Mouse (Mus musculus): ENCODE data around the gene Susd6. TPM values are rescaled to one million over a fixed set of nuclear protein-coding genes. Genes with fewer than 3 reads are reported as not detected.
"Not testable (repeated sequence)": the region's sequence is repeated elsewhere in the genome, so short reads cannot be mapped to it uniquely, and the experiment has no call there.

Susd6 gene
- total and polyA plus RNA-seq, 3 experiments = 7.8 to 11.0 (median 8.7) TPM

GRCm38 (mm10) chr12:80788188-80788587, 2.1 kb upstream of the Susd6 start:
- DNase-seq (ENCODE audit: extremely low read depth) = no peak
- no peak overlapping the region for H3K4me3 ChIP-seq (replicated peaks in 1 of 3; ENCODE audit: low read depth in 2 of 3, low read length in 2 of 3, poor library complexity in 1 of 3)
- peaks cover 2 to 18% of the 10 kb centered on the region in 2 experiments for H3K4me1 ChIP-seq (ENCODE audit: control insufficient read depth in 1 of 2, insufficient read depth in 2 of 2)
- H3K9ac ChIP-seq (ENCODE audit: insufficient read depth, low read depth) = no peak overlapping the region
- no peaks in the 10 kb centered on the region for H3K36me3 ChIP-seq (replicated peaks in 1 of 2; ENCODE audit: control insufficient read depth in 1 of 2, insufficient read depth in 1 of 2, low read length in 1 of 2)
- TF ChIP-seq IRF4 (IDR thresholded peaks at IDR 0.05; ENCODE audit: low read depth, low read length) = no peak
- TF ChIP-seq SMC3 (IDR thresholded peaks at IDR 0.05; ENCODE audit: low read depth, low read length) = no peak
- TF ChIP-seq MAZ (IDR thresholded peaks at IDR 0.05; ENCODE audit: low read depth, low read length) = no peak
- TF ChIP-seq ETS1 (conservative IDR thresholded peaks at IDR 0.05; ENCODE audit: low read depth, low read length) = no peak
- TF ChIP-seq MAX (IDR thresholded peaks at IDR 0.05; ENCODE audit: low read length) = no peak
- no peak for TF ChIP-seq RCOR1 (conservative IDR thresholded peaks at IDR 0.05; ENCODE audit: low read depth, low read length)
- no peak for TF ChIP-seq POLR2A (IDR thresholded peaks at IDR 0.05; ENCODE audit: low read depth, low read length)
- H3K79me2 ChIP-seq (replicated peaks; ENCODE audit: control insufficient read depth, extremely low read depth, insufficient read depth, poor library complexity, severe bottlenecking) = peaks cover 4% of the 10 kb centered on the region
- H3K27me3 ChIP-seq (replicated peaks) = no peaks in the 10 kb centered on the region
- dilution Hi-C loops (cut with MboI; ENCODE audit: extremely low pct_ligation_motif_present, extremely low pct_unique_long_range_greater_than_20kb, low sequenced_read_pairs) = no loop called here
- no peak overlapping the region for H3K4me2 ChIP-seq (ENCODE audit: insufficient read depth, low read depth, poor library complexity, severe bottlenecking)
- no peaks in the 10 kb centered on the region for H3K9me3 ChIP-seq (replicated peaks; ENCODE audit: low read length)
- no peak overlapping the region for H3K27ac ChIP-seq (ENCODE audit: insufficient read depth, low read depth)
- in situ Hi-C loops (cut with MboI; ENCODE audit: low pct_ligation_motif_present, low pct_unique_long_range_greater_than_20kb, low sequenced_read_pairs) = loop anchor here (5.0 kb wide), 1 partner anchor 94 kb away; no protein-coding TSS in a partner anchor

- H3K4me1 ChIP-seq (ENCODE audit: control insufficient read depth in 1 of 2, insufficient read depth in 2 of 2) = peaks cover 2 to 29% of the 10 kb centered on the region in 2 experiments
- H3K27me3 ChIP-seq (replicated peaks); H3K9me3 ChIP-seq (replicated peaks; ENCODE audit: low read length); H3K9ac ChIP-seq (ENCODE audit: insufficient read depth, low read depth); dilution Hi-C loops (cut with MboI; ENCODE audit: extremely low pct_ligation_motif_present, extremely low pct_unique_long_range_greater_than_20kb, low sequenced_read_pairs); H3K36me3 ChIP-seq (replicated peaks in 1 of 2; ENCODE audit: control insufficient read depth in 1 of 2, insufficient read depth in 1 of 2, low read length in 1 of 2); H3K4me2 ChIP-seq (ENCODE audit: insufficient read depth, low read depth, poor library complexity, severe bottlenecking); DNase-seq (ENCODE audit: extremely low read depth); H3K27ac ChIP-seq (ENCODE audit: insufficient read depth, low read depth); H3K4me3 ChIP-seq (replicated peaks in 1 of 3; ENCODE audit: low read depth in 2 of 3, low read length in 2 of 3, poor library complexity in 1 of 3); H3K79me2 ChIP-seq (replicated peaks; ENCODE audit: control insufficient read depth, extremely low read depth, insufficient read depth, poor library complexity, severe bottlenecking): not testable (repeated sequence)
- in situ Hi-C loops (cut with MboI; ENCODE audit: low pct_ligation_motif_present, low pct_unique_long_range_greater_than_20kb, low sequenced_read_pairs) = loop anchor here (5.0 kb wide), 1 partner anchor 93 kb away; no protein-coding TSS in a partner anchor
Observed at GRCm38 (mm10) chr12:80789276-80789675, 1.0 kb upstream of the Susd6 start.

DNA sequence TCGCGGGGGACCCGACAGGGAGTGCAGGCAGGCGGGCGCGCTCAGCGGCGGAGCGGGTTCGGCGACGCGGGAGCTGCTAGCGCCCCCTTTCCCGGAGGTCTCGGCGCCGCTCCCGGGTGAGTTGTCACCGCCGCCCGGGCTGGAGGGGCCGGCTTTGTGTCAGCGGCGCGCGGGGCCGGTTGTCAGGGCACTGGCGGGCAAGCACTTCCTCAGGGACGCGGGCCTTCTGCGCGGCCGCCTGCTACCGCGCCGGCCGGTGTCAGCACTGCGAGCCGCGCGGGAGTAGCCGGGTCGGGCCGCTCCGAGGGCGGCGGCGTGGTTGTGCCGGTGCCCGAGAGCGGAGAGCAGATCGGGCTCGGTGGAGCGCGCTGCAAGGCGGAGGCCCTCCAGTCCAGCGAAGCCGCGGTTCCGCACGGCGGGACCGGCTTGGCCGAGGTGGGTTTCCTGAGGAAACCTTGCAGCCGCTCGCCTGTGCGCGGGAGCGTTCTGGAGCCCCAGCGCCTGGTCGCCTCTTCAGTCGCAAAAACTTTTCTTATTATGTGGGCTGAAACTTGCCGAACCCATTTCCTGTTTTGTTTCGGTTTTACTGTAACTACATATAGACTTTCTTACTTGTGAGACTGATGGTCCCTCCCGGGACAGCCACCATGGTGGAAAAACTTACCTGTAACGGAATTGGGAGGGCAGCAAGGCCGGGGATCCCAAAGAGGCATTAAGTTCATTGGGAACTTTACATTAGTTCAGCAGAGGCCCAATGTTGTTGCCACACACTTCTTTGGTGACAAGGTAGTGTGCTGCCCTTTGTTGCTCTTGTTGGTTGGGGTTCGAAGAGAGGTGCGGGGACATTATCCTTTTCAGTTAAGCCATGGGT, 625 bp downstream of the Susd6 start:
- in situ Hi-C loops (cut with MboI; ENCODE audit: low pct_ligation_motif_present, low pct_unique_long_range_greater_than_20kb, low sequenced_read_pairs) (no loop called here), dilution Hi-C loops (cut with MboI; ENCODE audit: extremely low pct_ligation_motif_present, extremely low pct_unique_long_range_greater_than_20kb, low sequenced_read_pairs) (no loop called here)
- Histone ChIP-seq H3K4me1 (ENCODE audit: control insufficient read depth in 1 of 2, insufficient read depth in 2 of 2) (peaks cover 8 to 45% of the 10 kb centered on the region in 2 experiments), H3K9ac (ENCODE audit: insufficient read depth, low read depth) (peak overlapping the region; percentile 79), H3K36me3 (replicated peaks in 1 of 2; ENCODE audit: control insufficient read depth in 1 of 2, insufficient read depth in 1 of 2, low read length in 1 of 2) (peaks cover 0 to 4% of the 10 kb centered on the region in 2 experiments), H3K27ac (ENCODE audit: insufficient read depth, low read depth) (peak overlapping the region; percentile 92), H3K9me3 (replicated peaks; ENCODE audit: low read length) (no peaks in the 10 kb centered on the region), H3K79me2 (replicated peaks; ENCODE audit: control insufficient read depth, extremely low read depth, insufficient read depth, poor library complexity, severe bottlenecking) (peaks cover 15% of the 10 kb centered on the region), H3K4me3 (replicated peaks in 1 of 3; ENCODE audit: low read depth in 2 of 3, low read length in 2 of 3, poor library complexity in 1 of 3) (peak overlapping the region; percentile 66 to 98 (median 89)), H3K4me2 (ENCODE audit: insufficient read depth, low read depth, poor library complexity, severe bottlenecking) (peak overlapping the region; percentile 83), H3K27me3 (replicated peaks) (no peaks in the 10 kb centered on the region)
- peak; percentile 73 for DNase-seq (ENCODE audit: extremely low read depth)
- no peak for TF ChIP-seq E2F4 (IDR thresholded peaks at IDR 0.05; ENCODE audit: insufficient replicate concordance, low read depth, low read length)
- TF ChIP-seq SMC3 (IDR thresholded peaks at IDR 0.05; ENCODE audit: low read depth, low read length) = no peak
- TF ChIP-seq BHLHE40 (IDR thresholded peaks at IDR 0.05; ENCODE audit: low read depth, low read length) = peak; percentile 57
- TF ChIP-seq IRF4 (IDR thresholded peaks at IDR 0.05; ENCODE audit: low read depth, low read length) = peak; percentile 83
- no peak for TF ChIP-seq JUN (IDR thresholded peaks at IDR 0.05; ENCODE audit: insufficient read depth, low read depth, low read length)
- TF ChIP-seq ZKSCAN1 (IDR thresholded peaks at IDR 0.05; ENCODE audit: borderline replicate concordance, low read depth, low read length) = no peak
- no peak for TF ChIP-seq TCF12 (IDR thresholded peaks at IDR 0.05; ENCODE audit: low read depth, low read length)
- TF ChIP-seq SIN3A (IDR thresholded peaks at IDR 0.05; ENCODE audit: low read length) = peak; percentile 21
- no peak for TF ChIP-seq NELFE (IDR thresholded peaks at IDR 0.05; ENCODE audit: low read depth, low read length)
- TF ChIP-seq MAX (IDR thresholded peaks at IDR 0.05; ENCODE audit: low read length) = no peak
- peak; percentile 63; the same call in 1 of the 2 replicates for TF ChIP-seq EP300 (IDR thresholded peaks at IDR 0.05; ENCODE audit: low read length)
- peak; percentile 97 for TF ChIP-seq UBTF (IDR thresholded peaks at IDR 0.05; ENCODE audit: low read depth, low read length)
- TF ChIP-seq TBP (conservative IDR thresholded peaks at IDR 0.05; ENCODE audit: low read depth, low read length) = no peak
- peak; percentile 61; the same call in 1 of the 2 replicates for TF ChIP-seq MEF2A (IDR thresholded peaks at IDR 0.05; ENCODE audit: borderline replicate concordance, low read depth, low read length)
- no peak for TF ChIP-seq ZNF384 (IDR thresholded peaks at IDR 0.05; ENCODE audit: low read depth, low read length)
- no peak for TF ChIP-seq USF2 (conservative IDR thresholded peaks at IDR 0.05; ENCODE audit: low read depth, low read length)
- TF ChIP-seq ZC3H11A (IDR thresholded peaks at IDR 0.05; ENCODE audit: low read depth, low read length) = no peak
- no peak for TF ChIP-seq GABPA (IDR thresholded peaks at IDR 0.05; ENCODE audit: insufficient replicate concordance, low read depth, low read length)
- TF ChIP-seq CHD1 (IDR thresholded peaks at IDR 0.05; ENCODE audit: low read depth, low read length) = 0 out of 2 replicates have a peak, but pooled peaks have one; percentile 9

Data from CH12.LX (cell line).